Mouse (Mus musculus) stomach, postnatal 0 days (tissue): Measurements from ENCODE around the gene Cebpa. TPM values are rescaled to one million over a fixed set of nuclear protein-coding genes. Genes with fewer than 3 reads are reported as not detected.

Source experiments
- ATAC-seq: fragments of 200-750 bp; cut with Nextera tagmentation; 2 replicates; pipeline ENCODE4 v1.8.0; 2017; ENCODE audit not compliant: low FRiP score, low TSS enrichment
- DNase-seq: peaks from one replicate; pipeline ENCODE4 v3.0.0-alpha.2; 2016; ENCODE audit warnings: low spot score
- H3K27ac ChIP-seq: fragments of 300-500 bp; sonication (generic); replicated peaks from 2 replicates; pipeline ENCODE4 v1.5.1; 2014; ENCODE audit warnings: mild to moderate bottlenecking, control low read depth
- H3K27me3 ChIP-seq: fragments of 300-500 bp; sonication (generic); 2 replicates; pipeline ENCODE4 v1.6.1; 2014; ENCODE audit warnings: low read length; ENCODE audit not compliant: control insufficient read depth, insufficient read depth
- H3K36me3 ChIP-seq: fragments of 300-500 bp; sonication (generic); 2 replicates; pipeline ENCODE4 v1.6.1; 2014; ENCODE audit warnings: low read length, mixed read lengths; ENCODE audit not compliant: control insufficient read depth, insufficient read depth
- H3K4me1 ChIP-seq: fragments of 300-500 bp; sonication (generic); replicated peaks from 2 replicates; pipeline ENCODE4 v1.6.1; 2014; ENCODE audit warnings: antibody characterized with exemption; ENCODE audit not compliant: control insufficient read depth, insufficient read depth
- H3K4me2 ChIP-seq: fragments of 300-500 bp; sonication (generic); replicated peaks from 2 replicates; pipeline ENCODE4 v1.6.1; 2014; ENCODE audit warnings: low read depth, mild to moderate bottlenecking, control low read depth, moderate library complexity
- H3K4me3 ChIP-seq: fragments of 300-500 bp; sonication (generic); 2 replicates; pipeline ENCODE4 v1.5.1; 2014; ENCODE audit warnings: low read depth, low read length, control low read depth
- H3K9ac ChIP-seq: fragments of 300-500 bp; sonication (generic); 2 replicates; pipeline ENCODE4 v1.6.1; 2014; ENCODE audit warnings: mild to moderate bottlenecking, low read length, control low read depth, mixed read lengths
- H3K9me3 ChIP-seq: fragments of 300-500 bp; sonication (generic); 2 replicates; pipeline ENCODE4 v1.6.1; 2016; ENCODE audit warnings: low read length; ENCODE audit not compliant: control insufficient read depth
- CTCF ChIP-seq: IDR thresholded peaks from 2 replicates; pipeline ENCODE4 v1.5.1; 2016; ENCODE audit warnings: antibody characterized with exemption, low read depth, mild to moderate bottlenecking, moderate library complexity
- EP300 ChIP-seq: optimal IDR thresholded peaks from 2 replicates; pipeline ENCODE3; 2016; ENCODE audit warnings: antibody characterized with exemption
- WGBS: fragments of 180-500 bp; shearing (Covaris S2); extraction: QIAGEN DNeasy Blood & Tissue Kit; methylation state at CpG from one replicate; pipeline ENCODE4 v1.1.7; 2014; 5-methylcytosine and 5-hydroxymethylcytosine counted together
- polyA plus RNA-seq: library from polyadenylated mRNA; unstranded; fragments of >200 nt; fragmentation: Nextera tagmentation; extraction: Ambion mirVana; gene quantifications from 2 replicates; pipeline ENCODE4 v1.2.1, GENCODE M21; 2015

Cebpa gene
- polyA plus RNA-seq, 1 experiment from 2014 or later, result 8.8 TPM

- H3K4me3 ChIP-seq, result no peak overlapping the region
- no peaks in the 10 kb centered on the region for H3K4me1 ChIP-seq
- H3K27me3 ChIP-seq, result no peaks in the 10 kb centered on the region
- no peak for DNase-seq
- 15% methylated on average over 3 of the region's 3 CpGs for WGBS
- no peak overlapping the region for H3K9ac ChIP-seq
- H3K27ac ChIP-seq, result 0 out of 2 replicates have a peak overlapping the region, but pooled peaks have one; percentile 2
- H3K9me3 ChIP-seq, result no peaks in the 10 kb centered on the region
- no peak for TF ChIP-seq CTCF
- TF ChIP-seq EP300, result no peak
- ATAC-seq, result peak; percentile 73; the same call in 1 of the 2 replicates
- no peaks in the 10 kb centered on the region for H3K36me3 ChIP-seq
- H3K4me2 ChIP-seq, result no peak overlapping the region
Observed at GRCm38 (mm10) chr7:35107630-35108029, 11.5 kb upstream of the Cebpa start.

- no peak for TF ChIP-seq CTCF
- no peak for TF ChIP-seq EP300
- H3K9ac ChIP-seq, result no peak overlapping the region
- ATAC-seq (no peak), DNase-seq (no peak)
- WGBS, result 43% methylated on average over 2 of the region's 2 CpGs
- H3K4me3 ChIP-seq, result no peak overlapping the region
- no peaks in the 10 kb centered on the region for H3K36me3 ChIP-seq
- no peaks in the 10 kb centered on the region for H3K9me3 ChIP-seq
- H3K27ac ChIP-seq, result no peak overlapping the region
- H3K4me1 ChIP-seq, result no peaks in the 10 kb centered on the region
- H3K27me3 ChIP-seq, result no peaks in the 10 kb centered on the region
- H3K4me2 ChIP-seq, result no peak overlapping the region
Observed at GRCm38 (mm10) chr7:35108046-35108445, 11.0 kb upstream of the Cebpa start.

GRCm38 (mm10) chr7:35108663-35109062 lies 10.4 kb upstream of the Cebpa start:
- no peaks in the 10 kb centered on the region for H3K9me3 ChIP-seq
- DNase-seq, result no peak
- no peaks in the 10 kb centered on the region for H3K36me3 ChIP-seq
- no peak overlapping the region for H3K4me3 ChIP-seq
- ATAC-seq, result 0 out of 2 replicates have a peak, but pooled peaks have one; percentile 49
- no peaks in the 10 kb centered on the region for H3K27me3 ChIP-seq
- TF ChIP-seq CTCF (no peak), EP300 (no peak)
- WGBS, result 58% methylated on average over 6 of the region's 6 CpGs
- no peak overlapping the region for H3K27ac ChIP-seq
- no peaks in the 10 kb centered on the region for H3K4me1 ChIP-seq
- H3K4me2 ChIP-seq, result no peak overlapping the region
- H3K9ac ChIP-seq, result no peak overlapping the region

GRCm38 (mm10) chr7:35113136-35113535 lies 6.0 kb upstream of the Cebpa start:
- Histone ChIP-seq H3K4me1 (no peaks in the 10 kb centered on the region), H3K9me3 (no peaks in the 10 kb centered on the region), H3K9ac (no peak overlapping the region), H3K36me3 (no peaks in the 10 kb centered on the region), H3K27me3 (no peaks in the 10 kb centered on the region), H3K27ac (no peak overlapping the region), H3K4me3 (no peak overlapping the region), H3K4me2 (no peak overlapping the region)
- WGBS, result 34% methylated on average over 4 of the region's 4 CpGs
- ATAC-seq (no peak), DNase-seq (no peak)
- no peak for TF ChIP-seq CTCF
- no peak for TF ChIP-seq EP300

GRCm38 (mm10) chr7:35113721-35114120 lies 5.4 kb upstream of the Cebpa start:
- no peak for DNase-seq
- H3K4me3 ChIP-seq, result no peak overlapping the region
- ATAC-seq, result no peak
- H3K27ac ChIP-seq, result no peak overlapping the region
- 66% methylated on average over 5 of the region's 5 CpGs for WGBS
- no peaks in the 10 kb centered on the region for H3K27me3 ChIP-seq
- H3K4me2 ChIP-seq, result no peak overlapping the region
- no peaks in the 10 kb centered on the region for H3K9me3 ChIP-seq
- no peaks in the 10 kb centered on the region for H3K36me3 ChIP-seq
- H3K9ac ChIP-seq, result no peak overlapping the region
- H3K4me1 ChIP-seq, result no peaks in the 10 kb centered on the region
- TF ChIP-seq EP300 (no peak), CTCF (no peak)

- Histone ChIP-seq H3K27ac (peak overlapping the region; percentile 18; the same call in 1 of the 2 replicates), H3K27me3 (no peaks in the 10 kb centered on the region), H3K9ac (no peak overlapping the region), H3K36me3 (no peaks in the 10 kb centered on the region), H3K4me2 (no peak overlapping the region), H3K4me1 (no peaks in the 10 kb centered on the region), H3K4me3 (no peak overlapping the region), H3K9me3 (no peaks in the 10 kb centered on the region)
- TF ChIP-seq CTCF, result no peak
- DNase-seq (peak; percentile 70), ATAC-seq (peak; percentile 48)
- 50% methylated on average over 3 of the region's 3 CpGs for WGBS
Observed at GRCm38 (mm10) chr7:35116524-35116923, 2.6 kb upstream of the Cebpa start.
